Mouse (Mus musculus) gastrocnemius, adult 2 months (tissue): ENCODE measurements around the gene Tas2r116. TPM values are rescaled to one million over a fixed set of nuclear protein-coding genes. Genes with fewer than 3 reads are reported as not detected.

Source experiments
- DNase-seq: peaks from one replicate; pipeline ENCODE4 v3.0.0; 2022
- H3K27ac ChIP-seq: fragments of 200-600 bp; 2 replicates; pipeline ENCODE4 v1.8.1; 2022; ENCODE audit warnings: mild to moderate bottlenecking
- H3K4me3 ChIP-seq: fragments of 200-600 bp; 2 replicates; pipeline ENCODE4 v1.8.1; 2022; ENCODE audit warnings: mild to moderate bottlenecking, moderate library complexity
- CTCF ChIP-seq: fragments of 200-600 bp; IDR thresholded peaks from 2 replicates; pipeline ENCODE4 v1.8.1; 2022; ENCODE audit warnings: antibody characterized with exemption, mild to moderate bottlenecking, moderate library complexity
- intact Hi-C: fragments of 180-260 bp; cut with DNase I; formaldehyde crosslinking; loops from one replicate; pipeline ENCODE4 v1.15.1; 2025
- long read RNA-seq, 2 experiments: library from polyadenylated mRNA; stranded (forward); transcript quantifications; one replicate each; pipeline ENCODE4 v2.0.0; 2021
- total RNA-seq, 2 experiments: library from RNA; stranded (reverse); gene quantifications; 2 replicates each; pipeline ENCODE4 v1.2.3; 2021

The Tas2r116 gene
- not detected for total RNA-seq
- long read RNA-seq, experiment 1: 0 reads
- long read RNA-seq, experiment 2: 0 reads

DNA sequence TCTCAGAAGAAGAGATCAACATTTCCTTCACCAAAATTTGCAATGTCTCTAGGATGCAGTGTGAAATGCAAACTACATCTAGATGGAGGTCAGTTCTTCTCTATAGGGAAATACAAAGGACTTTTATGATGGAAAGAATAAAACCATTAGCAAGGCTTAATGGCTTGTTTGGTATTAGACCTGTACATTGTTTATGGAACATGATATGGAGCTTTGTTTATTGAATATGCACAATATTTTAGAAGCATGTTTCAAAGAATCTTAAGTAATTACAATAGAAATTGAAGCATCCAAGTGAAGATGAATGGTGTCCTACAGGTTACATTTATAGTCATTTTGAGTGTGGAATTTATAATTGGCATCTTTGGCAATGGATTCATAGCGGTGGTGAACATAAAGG is at the start of gene Tas2r116:
TSS of gene Tas2r116 (plus strand) at position 301 of the 400 bp plus-strand sequence.
- Histone ChIP-seq H3K4me3 (no peak within 1 kb of the TSS), H3K27ac (no peak within 1 kb of the TSS)
- intact Hi-C loops: no loop called here
- TF ChIP-seq CTCF: no peak
- no peak for DNase-seq

DNA sequence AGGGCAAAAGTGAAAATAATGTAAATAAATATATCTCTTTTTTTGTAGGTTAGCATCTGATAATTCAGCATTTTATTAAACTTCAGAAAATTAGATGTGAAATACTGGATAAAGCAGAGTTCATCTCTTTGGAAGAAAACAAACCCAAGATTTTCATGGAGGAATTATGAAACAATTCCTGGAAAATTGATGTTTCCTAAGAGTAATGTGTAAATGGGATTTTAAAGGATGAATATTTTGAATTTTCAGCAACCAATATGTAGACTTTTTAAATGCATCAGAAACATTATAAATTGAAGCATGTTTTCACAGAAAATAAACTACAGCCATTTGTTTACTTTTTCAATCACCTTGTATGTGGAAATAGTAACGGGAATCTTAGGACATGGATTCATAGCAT is 8.4 kb upstream of the Tas2r116 start, which contains the start of gene Tas2r123:
TSS of gene Tas2r123 (plus strand) at position 301 of the 400 bp plus-strand sequence.
- H3K4me3 ChIP-seq: no peak within 1 kb of the TSS
- intact Hi-C loops: no loop called here
- TF ChIP-seq CTCF: no peak
- DNase-seq: no peak
- H3K27ac ChIP-seq: no peak within 1 kb of the TSS

DNA sequence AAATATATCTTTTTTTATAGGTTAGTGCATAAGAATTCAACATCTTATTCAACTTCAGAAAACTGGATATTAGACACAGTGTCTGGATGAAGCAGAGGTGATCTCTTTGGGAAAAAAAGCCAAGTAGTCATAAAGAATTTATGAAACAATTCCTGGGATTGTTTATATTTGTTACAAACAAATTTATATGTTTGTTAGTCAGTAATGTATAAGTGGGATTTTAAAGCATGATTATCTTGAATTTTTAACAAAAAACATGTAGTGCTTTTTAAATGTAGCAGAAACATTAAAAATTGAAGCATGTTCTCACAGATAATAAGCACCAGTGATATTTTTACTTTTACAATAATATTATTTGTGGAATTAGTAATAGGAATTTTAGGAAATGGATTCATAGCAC is 12.5 kb downstream of the Tas2r116 start, which contains the start of gene Tas2r110:
TSS of gene Tas2r110 (plus strand) at position 301 of the 400 bp plus-strand sequence.
- DNase-seq: no peak

DNA sequence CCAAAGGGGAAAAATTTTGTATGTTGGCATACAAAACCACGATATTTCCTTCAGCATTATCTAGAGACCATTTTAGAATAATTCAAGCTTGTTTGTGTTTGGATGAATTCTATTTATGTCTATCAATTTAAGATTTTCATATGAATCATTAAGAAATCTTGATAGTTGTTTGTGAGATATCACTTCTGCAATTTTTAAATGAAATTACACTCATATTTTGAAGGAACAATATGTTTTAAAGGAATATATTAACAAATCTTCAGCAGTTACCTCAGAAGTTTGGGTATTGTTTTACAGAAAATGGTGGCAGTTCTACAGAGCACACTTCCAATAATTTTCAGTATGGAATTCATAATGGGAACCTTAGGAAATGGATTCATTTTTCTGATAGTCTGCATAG is 37.5 kb downstream of the Tas2r116 start, which contains the start of gene Tas2r113:
TSS of gene Tas2r113 (plus strand) at position 301 of the 400 bp plus-strand sequence.
- no peak for DNase-seq
- Histone ChIP-seq H3K4me3 (no peak within 1 kb of the TSS), H3K27ac (no peak within 1 kb of the TSS)
- intact Hi-C loops: no loop called here
- no peak for TF ChIP-seq CTCF

More for the DNA sequence above, 12.5 kb downstream of the Tas2r116 start, which contains the start of gene Tas2r110:
- TF ChIP-seq CTCF: no peak
- no peak within 1 kb of the TSS for H3K27ac ChIP-seq
- H3K4me3 ChIP-seq: no peak within 1 kb of the TSS
- intact Hi-C loops: no loop called here

Other genes starting within 250 kb of the Tas2r116 start
- not detected for gene A630073D07Rik, start 203.9 kb upstream of the Tas2r116 start, total RNA-seq
- gene Tas2r120, start 198.5 kb upstream of the Tas2r116 start, total RNA-seq: not detected
- gene Tas2r121, start 154.4 kb upstream of the Tas2r116 start, total RNA-seq: not detected
- not detected for gene Tas2r122, start 143.5 kb upstream of the Tas2r116 start, total RNA-seq
- not detected for gene Tas2r115, start 117.4 kb upstream of the Tas2r116 start, total RNA-seq
- not detected for gene Tas2r124, start 100.7 kb upstream of the Tas2r116 start, total RNA-seq
- not detected for gene Tas2r102, start 93.3 kb upstream of the Tas2r116 start, total RNA-seq
- gene Tas2r136, start 77.3 kb upstream of the Tas2r116 start, total RNA-seq: not detected
- not detected for gene Tas2r117, start 52.6 kb upstream of the Tas2r116 start, total RNA-seq
- gene Tas2r123, start 8.3 kb upstream of the Tas2r116 start, total RNA-seq: not detected
- not detected for gene Tas2r110, start 12.6 kb downstream of the Tas2r116 start, total RNA-seq
- not detected for gene Tas2r113, start 37.6 kb downstream of the Tas2r116 start, total RNA-seq
- gene Tas2r125, start 54.2 kb downstream of the Tas2r116 start, total RNA-seq: not detected
- not detected for gene Tas2r129, start 95.7 kb downstream of the Tas2r116 start, total RNA-seq
- gene Tas2r131, start 102.5 kb downstream of the Tas2r116 start, total RNA-seq: not detected
- gene Tas2r109, start 125.5 kb downstream of the Tas2r116 start, total RNA-seq: not detected
- gene Tas2r103, start 181.7 kb downstream of the Tas2r116 start, total RNA-seq: not detected
- gene Tas2r140, start 200.4 kb downstream of the Tas2r116 start, total RNA-seq: not detected
- 100 to 1,000 TPM; 140 to 146 TPM for gene Smim10l1, start 249.5 kb downstream of the Tas2r116 start, total RNA-seq